Mouse (Mus musculus): ENCODE data around the gene Gphb5.
"Not testable (repeated sequence)": the region's sequence is repeated elsewhere in the genome, so short reads cannot be mapped to it uniquely, and the experiment has no call there.

The Gphb5 gene

DNA sequence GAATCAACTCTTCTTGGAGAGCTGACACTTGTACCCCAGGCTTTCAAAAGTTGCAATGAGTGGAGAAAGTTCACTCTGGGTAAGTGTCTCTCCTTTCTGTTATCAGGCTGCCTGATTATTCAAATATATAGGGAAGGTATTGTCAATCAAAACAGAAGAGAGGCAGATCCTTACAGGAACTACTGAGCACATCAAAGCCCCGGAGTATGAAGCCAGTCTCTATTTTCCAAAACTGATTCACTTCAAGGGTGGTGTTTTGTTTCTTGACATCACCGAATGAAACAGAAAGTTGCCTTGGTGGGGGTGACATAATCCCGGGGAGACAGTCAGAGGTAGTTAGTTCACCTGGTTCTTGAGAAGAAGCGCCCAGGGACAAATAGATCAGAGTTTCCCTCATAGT, at the start of gene Gphb5:
Gene Gphb5 (minus strand): TSS at position 101 of the 400 bp plus-strand sequence.
- no peak for DNase-seq (ENCODE audit: low spot score)

DNA sequence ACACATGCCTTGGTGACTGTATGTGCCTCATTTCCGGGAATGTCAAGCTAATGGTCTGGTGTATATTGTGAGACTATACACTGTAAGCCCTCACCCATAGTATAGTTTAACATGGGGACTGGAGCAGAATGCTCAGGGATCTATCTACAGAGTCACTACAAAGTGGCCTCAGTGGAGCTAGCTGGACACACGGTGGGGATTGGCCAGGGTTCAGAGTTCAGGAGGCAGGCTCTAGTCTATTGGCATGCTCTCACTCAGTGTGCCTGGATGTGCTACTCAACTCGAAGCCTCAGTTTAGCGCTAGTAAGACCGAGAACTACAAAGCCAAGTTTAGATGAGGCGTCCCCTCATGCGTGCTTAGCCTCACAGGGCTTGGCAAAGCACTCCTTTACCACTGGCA, 49.6 kb upstream of the Gphb5 start:
- DNase-seq (ENCODE audit: low spot score), result no peak

DNA sequence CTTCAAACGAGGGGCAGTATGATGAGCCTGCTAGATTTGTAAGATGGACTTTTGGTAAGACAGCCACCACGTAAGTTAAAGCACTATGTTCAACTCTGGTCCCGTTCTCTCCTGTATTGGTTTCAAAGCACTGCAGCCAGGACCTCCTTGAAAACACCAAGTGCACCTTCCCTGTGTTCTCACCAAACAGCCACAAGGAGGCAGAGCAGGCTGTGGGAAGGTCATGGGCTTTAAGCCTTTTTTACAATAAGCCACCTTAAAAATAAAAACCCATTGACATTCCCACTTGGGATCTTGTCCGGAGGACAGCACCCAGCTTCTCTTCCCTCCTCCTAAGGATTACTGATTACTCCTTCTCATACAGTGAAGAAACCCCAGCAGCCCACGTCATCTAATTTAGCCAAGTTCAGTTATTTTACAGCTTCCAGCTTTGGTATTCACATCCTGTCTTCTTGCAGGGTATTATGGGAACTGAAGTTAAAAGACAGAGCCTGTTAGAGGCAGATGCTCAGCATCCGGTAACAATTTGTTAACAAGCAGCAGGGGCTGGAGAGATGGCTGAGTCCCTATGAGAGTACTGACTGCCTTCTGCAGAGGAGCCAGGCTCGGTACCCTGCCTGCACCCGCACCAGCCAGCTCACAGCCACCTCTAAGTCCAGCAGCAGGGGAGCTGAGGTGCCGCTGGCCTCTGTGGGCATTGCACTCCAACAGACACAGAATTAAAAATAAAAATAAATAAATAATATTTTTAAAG, 47.6 kb upstream of the Gphb5 start:
- DNase-seq (ENCODE audit: low spot score), result no peak

DNA sequence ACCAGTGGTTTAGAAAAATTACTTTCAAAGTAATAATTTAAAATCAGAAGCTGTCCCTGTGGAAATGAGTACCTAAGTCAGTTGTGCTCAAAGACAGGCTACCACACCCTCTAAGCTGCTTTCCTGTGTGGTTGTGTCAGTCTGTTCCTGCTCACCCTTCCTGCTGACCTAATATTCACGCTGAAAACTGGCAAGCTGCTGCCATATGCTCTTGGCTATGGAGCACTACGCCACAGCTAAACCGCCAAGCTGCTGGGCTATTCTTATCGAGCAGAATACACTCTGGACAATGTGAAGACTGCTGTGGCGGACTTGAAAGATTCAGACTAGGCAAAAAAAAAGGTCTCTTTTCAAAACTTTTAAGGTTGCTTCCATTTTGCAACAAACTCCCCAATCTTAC, 44.0 kb upstream of the Gphb5 start:
- DNase-seq (ENCODE audit: low spot score), result no peak

DNA sequence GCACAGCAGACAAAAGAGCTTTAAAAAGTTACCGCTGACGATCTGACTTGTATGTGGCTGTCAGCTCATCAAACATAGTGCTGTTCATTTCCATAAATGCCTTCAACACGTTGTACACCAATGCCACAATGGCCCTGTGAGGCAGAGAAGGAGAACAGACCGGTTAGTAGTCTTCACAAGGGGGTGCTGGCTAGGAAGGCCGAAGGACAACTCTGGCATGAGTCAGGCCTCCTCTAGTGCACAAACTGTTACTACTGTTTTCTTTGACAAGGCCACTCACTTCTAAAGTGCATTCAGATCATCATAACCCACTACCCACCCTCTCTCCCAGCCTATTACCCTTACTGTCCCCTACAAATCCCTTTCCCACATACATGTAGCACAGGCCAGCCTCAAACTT, 43.1 kb upstream of the Gphb5 start:
- DNase-seq (ENCODE audit: low spot score), result no peak

DNA sequence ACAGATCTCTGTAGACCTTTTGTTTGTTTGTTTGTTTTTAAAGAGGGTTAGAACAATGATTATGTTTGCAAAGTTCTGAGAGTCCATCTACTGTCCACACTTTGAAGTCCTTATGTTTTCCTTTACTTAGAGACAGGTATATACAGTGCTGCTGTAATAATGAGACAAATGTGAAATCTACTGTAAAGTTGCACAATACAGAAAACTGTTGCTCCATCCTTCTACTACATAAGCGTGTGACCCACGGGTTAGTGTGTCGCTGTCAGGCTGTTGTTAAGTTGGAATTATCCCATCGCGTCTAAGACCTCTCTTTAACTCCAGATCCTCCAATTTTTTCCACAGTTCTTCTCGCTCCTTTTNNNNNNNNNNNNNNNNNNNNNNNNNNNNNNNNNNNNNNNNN, 36.9 kb upstream of the Gphb5 start:
- no peak for DNase-seq (ENCODE audit: low spot score)

DNA sequence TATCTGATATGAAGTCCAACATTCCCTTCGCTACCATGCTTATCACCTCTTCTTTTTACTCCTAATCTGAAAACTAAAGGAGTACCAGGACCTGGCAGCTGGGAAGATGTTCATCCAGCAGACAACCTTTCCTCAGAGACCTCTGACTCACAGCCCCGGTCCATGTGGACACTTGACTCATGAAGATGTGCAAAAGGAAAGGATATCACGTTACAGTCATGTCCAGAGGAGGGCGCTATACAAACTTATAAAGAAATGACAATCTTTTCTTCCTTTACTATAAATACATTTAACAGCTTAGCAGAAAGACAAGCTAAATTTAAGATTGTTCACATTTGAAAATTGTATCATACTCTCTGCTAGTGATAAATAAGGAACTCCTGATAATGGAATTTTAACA, 36.4 kb upstream of the Gphb5 start:
- DNase-seq (ENCODE audit: low spot score), result no peak

DNA sequence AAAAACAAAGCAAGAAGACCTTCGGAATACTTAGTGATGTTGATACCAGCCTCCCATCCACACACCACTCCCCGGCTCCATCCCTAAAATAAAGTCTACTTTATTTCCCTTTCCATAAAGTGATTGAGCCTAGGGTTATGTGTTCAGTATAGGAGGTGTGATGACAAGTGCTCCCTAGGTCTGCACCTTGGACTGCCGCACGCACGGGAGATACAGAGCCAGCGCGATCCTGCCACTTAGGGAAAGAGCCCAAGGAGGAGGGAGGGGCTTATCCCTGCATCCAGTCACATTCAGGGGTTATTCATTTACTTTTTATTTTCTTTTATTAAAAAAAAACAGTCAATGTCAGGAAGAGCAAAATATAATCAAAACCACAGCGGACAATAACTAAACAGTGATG, 34.0 kb upstream of the Gphb5 start:
- DNase-seq (ENCODE audit: low spot score), result no peak

DNA sequence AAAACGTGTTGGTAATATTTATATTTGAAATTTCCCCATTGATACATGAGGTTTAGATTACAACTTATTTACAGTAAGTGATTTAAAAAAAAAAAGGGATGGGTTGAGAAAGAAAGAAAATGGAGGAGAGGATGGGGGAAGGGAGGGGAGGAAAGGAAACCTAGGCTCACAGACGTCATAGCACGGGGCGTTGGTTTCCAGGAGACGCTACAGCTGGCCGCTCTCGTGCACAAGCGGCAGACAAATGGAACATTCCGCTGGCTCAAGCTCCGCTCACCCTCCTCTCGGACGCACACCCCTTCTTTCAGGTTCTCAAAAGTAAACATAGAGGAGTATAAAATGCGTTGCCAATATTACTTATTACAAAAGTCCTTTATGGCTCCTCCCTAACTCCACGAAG, 33.4 kb upstream of the Gphb5 start:
- DNase-seq (ENCODE audit: low spot score), result no peak

DNA sequence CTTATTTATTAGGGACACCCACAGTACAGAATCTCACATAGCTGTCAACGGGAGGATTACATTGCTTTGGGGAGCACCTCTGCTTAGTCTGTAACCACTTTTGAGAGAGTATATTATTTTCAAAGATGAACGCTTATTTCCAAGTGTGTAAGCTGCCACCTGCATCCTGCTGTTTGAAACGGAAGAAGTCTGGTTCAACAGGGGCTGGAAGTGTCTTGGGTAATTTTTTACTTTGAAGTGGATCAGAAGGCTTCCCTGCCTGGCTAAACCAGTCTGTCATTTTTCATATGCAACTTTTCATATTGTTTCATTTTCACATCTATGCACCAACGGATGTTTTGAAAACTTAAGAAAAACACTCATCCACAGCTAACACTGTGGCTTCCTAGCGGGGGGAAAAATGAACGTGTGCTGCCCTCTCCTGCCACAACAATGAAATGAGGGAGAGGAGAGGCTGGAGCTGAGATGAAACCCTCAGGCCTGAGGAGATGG, 32.9 kb upstream of the Gphb5 start:
- no peak for DNase-seq (ENCODE audit: low spot score)

DNA sequence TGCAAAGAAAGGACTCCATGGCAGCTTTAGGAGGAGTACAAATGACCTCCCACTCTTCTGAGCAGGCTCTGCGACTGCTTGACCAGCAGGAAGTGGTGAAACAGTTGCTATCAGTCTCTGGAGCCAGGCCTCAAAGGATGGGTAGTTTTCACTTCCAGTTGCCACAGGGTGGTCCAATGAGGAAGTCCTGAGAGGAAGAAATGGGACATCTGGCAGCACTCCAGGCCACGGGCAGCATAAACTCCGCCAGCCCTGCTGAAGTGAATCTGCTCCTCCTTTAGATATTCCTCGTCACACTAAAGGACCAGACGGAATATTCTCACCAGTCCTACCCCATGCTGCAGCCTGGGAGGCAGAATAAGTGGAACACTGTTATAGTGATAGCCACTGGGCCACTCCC, 32.3 kb upstream of the Gphb5 start:
- DNase-seq (ENCODE audit: low spot score), result no peak

DNA sequence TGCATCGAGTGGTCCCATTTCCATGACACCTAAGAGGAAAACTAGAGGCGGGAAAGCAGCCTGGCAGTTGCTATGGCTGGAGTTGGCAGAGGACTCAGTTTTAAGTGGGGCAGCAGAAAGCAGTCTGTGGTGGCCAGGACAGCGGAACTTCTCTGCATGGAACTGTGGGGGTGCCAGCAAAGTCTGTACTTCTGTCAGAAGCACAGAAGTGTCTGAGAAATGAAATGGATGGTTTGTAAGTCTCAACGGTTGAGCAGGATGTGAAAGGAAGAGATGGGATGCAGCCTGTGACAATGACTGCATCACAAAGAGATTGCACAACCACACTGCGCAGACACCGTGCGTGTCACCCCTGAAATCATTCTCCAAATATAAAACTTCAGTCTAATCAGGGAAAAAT, 29.7 kb upstream of the Gphb5 start:
- DNase-seq (ENCODE audit: low spot score), result no peak

DNA sequence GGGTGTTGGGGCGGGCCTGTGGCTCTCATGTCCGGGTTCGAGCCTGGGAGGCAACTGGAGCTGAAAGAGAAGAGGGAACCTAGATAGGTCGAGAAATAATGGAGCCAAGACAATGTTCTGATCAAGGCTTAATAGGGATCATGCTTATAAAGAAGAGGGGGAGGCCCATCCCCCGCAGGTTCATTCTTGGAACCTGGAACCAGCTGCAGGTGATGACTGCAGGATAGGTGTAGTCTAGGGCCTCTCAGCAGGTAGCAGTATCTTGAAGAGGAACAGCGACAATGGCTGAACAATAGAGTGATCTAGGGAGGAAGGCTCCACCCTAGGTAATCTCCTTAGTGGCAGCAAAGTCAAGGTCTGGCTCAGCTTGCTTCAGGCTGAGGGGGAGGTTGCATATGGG, 15.8 kb upstream of the Gphb5 start:
- DNase-seq (ENCODE audit: low spot score), result not testable (repeated sequence)

DNA sequence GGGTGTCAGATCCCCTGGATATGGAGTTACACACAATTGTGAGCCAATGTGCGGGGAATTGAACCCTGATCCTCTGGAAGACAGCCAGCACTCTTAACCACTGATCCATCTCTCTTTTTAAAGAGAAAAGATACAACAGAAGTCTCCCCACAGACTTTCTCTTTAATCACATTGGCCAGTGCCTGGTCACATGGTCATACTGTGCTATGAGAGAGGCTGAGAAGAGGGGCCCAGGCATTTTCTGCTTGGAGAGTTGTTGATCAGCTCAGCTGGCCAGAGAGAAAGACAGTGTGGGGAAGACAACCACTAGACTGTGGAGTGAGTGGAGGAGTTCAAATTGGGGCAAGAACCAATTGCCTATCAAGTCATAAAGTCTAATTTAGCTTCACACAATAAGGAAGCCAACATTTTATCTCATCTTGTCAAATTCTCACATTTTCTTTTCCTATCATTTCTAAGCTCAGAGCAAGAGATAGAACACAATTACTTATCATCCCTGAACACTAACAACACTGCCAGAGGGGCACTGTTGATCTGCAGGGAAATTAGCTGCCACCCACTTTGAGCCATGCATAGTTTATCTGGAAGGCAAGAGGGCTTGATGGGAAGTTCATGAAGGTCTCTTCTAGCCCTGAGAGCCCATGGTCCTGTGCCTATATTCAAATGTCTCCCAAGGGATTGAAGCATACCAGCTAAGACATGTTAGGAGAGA, 13.3 kb upstream of the Gphb5 start:
- no peak for DNase-seq (ENCODE audit: low spot score)

DNA sequence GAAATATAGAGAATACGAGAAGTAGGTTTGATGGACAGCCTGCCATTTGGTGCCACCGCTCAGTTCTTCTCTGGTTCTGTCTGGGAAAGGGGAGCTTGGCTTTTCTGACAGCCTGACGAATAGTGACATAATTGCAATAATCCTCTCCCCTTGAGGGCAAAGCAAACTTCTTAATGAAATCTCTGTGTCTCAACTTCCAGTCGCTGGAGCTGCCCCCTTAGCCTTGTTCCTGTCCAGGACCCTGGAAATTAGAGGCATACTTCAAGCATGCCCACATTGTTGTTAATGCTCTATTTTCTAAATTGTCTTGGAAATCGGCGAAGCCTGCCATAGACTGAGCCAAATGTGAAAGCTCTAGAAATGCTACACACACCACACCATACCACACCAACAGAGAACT, 12.1 kb upstream of the Gphb5 start:
- no peak for DNase-seq (ENCODE audit: low spot score)

DNA sequence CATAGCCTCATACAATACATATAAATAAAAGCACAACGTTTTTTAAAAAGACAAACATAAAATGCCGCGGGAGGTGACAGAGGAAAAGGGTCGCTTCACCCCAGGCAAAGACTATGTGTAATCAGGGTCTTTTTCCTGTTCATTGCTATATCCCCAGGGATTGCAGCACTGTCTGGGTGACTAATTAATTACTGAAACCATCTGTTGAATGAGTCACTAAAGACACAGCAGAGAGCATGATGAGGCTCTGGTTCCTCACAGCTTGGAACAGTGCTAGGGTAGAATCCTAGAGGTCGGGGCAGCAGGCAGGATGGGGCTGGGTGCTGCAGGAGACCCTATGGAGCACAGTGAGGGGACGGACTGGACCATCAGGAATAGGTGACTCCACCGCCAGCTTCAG, 9.3 kb upstream of the Gphb5 start:
- DNase-seq (ENCODE audit: low spot score), result no peak

DNA sequence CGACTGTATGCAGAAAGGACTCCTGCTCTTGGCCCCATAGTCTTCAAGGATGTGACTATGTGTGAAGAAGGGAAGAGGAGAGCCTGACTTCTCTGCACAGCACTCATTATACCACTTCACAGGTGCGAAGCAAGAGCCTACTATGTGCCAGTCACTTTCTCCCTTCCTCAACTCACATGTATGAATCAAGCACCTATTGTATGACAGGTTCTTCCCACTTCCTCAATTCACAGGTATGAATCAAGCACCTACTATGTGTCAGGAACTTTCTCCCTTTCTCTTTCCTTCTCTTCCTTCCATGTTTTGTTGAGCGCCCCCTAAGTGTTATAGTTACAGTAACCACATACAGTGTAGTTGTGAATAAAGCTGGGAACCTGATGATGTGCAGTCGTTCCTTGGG, 8.2 kb upstream of the Gphb5 start:
- DNase-seq (ENCODE audit: low spot score), result no peak

DNA sequence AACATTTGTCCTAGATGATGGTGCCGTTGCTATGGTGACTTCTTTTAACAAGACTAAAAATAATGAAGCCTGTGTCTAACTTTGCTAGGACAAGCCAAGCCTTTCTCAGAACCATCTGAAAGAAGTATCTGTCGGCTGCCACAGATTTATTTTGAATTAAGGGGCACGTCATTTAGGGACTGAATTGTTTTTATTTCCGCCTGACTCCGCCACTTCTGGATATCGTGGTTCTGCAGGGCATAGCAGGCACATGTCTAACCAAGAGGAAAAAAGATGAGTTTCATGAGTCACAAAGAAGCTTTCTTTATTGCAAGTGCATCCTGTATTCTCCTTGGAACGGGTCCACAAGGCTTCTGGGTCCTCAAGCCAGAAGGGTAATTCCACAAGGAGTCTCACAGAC, 7.8 kb upstream of the Gphb5 start:
- DNase-seq (ENCODE audit: low spot score), result no peak

DNA sequence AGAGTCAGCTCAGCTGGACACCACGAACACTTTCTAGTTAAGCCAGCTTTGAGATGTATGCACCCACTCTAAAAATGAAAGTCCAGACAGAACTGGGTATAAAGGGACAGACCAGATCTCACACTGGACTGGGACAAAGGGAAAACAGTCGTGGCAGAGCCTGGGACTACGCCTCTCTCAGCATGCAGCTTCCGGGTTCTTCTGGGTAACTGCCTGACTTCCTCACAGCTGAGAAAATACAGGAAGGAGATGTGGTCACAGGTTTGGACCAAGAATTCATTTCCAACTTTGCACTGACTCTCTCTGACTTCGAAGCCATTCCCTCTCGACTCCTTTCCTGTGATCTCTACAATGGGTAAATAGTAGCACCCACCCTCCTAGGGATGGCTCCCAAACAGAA, 1.6 kb downstream of the Gphb5 start:
- DNase-seq (ENCODE audit: low spot score), result no peak

DNA sequence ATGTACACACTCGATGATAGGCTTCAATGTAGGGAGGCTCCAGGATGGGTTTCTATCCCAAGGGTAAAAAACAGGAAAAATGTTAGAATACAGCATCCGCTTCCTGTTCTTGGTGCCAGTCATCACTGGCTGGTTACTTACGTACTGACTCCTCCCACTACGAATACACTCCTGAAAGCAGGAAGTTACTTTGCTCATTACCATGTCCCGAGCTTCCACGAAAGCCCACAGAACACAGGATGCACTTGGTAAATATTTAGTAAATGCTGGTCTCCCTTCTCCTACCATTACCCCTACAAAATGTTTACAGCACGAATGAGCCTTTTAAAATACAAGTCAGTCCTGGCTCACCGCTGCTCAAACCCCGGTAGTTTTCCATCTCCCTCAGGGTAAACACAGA, 3.6 kb downstream of the Gphb5 start:
- DNase-seq (ENCODE audit: low spot score), result no peak

DNA sequence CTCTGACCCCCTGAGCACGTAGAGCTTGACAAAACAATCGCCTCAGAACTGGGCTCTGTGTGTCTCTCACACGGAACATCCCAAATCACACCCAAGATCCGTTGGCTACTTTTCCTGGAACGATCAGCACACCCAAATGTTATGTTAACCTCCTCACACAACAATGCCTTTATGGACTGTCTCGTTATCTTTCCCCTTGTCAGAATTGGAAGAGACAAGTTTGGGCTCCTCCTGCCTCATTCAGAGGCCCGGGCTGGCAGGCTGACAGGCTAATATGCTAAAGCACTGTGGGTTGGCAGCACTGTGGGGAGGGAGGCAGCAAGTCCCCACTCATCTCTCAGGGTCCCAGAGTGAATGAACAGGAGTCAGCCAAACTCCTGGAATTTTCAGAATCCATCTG, 19.5 kb downstream of the Gphb5 start:
- DNase-seq (ENCODE audit: low spot score), result no peak

DNA sequence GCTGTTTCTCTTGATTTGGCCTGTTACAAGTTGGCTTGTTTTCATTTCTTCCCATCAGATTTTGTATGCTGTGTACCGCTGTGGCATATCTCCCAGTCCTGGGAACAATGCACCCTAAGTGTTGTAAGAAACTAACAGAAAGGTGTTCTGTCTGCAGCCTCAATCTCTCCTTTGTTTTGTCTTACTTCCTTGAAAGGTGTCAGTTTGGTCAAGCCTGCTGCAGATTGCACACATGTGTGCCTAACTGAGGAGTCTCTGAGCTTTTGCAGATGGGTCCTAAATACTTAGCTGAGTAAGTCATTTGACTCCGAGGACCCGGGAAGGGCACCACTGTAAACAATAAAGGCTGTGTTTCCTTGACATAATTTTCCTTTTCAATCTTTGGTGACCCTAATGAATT, 20.0 kb downstream of the Gphb5 start:
- DNase-seq (ENCODE audit: low spot score), result no peak

DNA sequence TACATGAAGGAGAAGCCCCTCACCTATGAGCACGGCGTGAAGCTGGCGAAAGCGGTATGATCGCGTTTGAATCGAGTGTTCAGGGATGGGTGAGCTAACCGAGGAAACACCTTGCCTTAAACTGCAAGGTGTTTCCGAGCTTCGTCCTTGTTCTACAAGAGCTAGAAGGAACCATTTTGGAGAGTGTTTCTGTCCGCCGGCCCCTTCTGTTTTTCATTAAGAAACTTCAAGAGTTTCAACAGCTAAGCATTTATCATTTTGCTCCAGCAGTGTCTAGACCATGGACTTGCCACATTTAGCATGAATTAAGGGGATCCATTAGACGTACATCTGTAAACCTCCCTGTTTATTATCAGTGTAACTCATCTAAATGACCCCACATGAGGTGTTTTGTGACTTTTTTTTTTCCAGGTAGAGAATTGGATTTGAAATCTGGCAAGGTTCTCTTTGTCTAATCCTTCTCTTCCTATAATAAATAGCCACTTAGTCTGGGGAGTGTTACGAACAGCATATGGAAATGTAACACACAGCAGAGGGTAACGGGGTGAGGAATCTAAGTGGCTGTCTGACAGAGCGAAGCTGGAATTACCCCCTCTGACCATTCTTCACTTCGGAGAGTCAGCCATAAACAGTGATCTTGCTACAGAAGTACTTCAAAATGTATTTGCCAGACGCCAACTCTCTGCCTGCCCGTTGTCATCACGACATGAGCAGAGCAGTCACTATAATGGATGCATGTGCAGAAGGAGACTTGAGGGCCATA, 22.4 kb downstream of the Gphb5 start:
- DNase-seq (ENCODE audit: low spot score), result no peak

All from left cerebral cortex, adult 11 months (tissue).